ENCODE assay signal across 8 mouse cellular contexts in genomic region chr9:102725958-102726654, GRCm38 (mm10). TPM values are rescaled to one million over a fixed set of nuclear protein-coding genes. Genes with fewer than 3 reads are reported as not detected.
A peak's percentile ranks its signal among the peaks of the same experiment; 100 is the strongest.
DNase-seq lines count a peak whose midpoint lies in the region; ATAC-seq and TF ChIP-seq lines count a peak whose summit lies in the region.

No protein-coding gene starts in this region.

- H3K4me2 ChIP-seq in heart, embryonic 12.5 days = peak overlapping the region; percentile 61
- peak overlapping the region; percentile 39 for H3K4me2 ChIP-seq in kidney, postnatal 0 days (ENCODE audit: low read length)
- peak overlapping the region; percentile 55 for H3K4me2 ChIP-seq in liver, postnatal 0 days (ENCODE audit: low read depth, low read length)

- H3K4me3 ChIP-seq in heart, embryonic 12.5 days = peak overlapping the region; percentile 16; the same call in 1 of the 2 replicates
- H3K4me3 ChIP-seq in kidney, postnatal 0 days (replicated peaks; ENCODE audit: low read depth, low read length) = no peak overlapping the region
- no peak overlapping the region for H3K4me3 ChIP-seq in liver, postnatal 0 days (ENCODE audit: low read depth, low read length)

- under 1% methylated on average over 19 of the region's 22 CpGs for WGBS in heart, embryonic 12.5 days
- under 1% methylated on average over 16 of the region's 22 CpGs for WGBS in kidney, postnatal 0 days
- WGBS in liver, postnatal 0 days (ENCODE audit: insufficient replicate concordance) = 6% methylated on average over 20 of the region's 22 CpGs

- H3K4me1 ChIP-seq in heart, embryonic 12.5 days (replicated peaks) = peaks cover 92% of the 10 kb centered on the region
- peaks cover 70% of the 10 kb centered on the region for H3K4me1 ChIP-seq in kidney, postnatal 0 days (replicated peaks; ENCODE audit: insufficient read depth, low read length)
- H3K4me1 ChIP-seq in liver, postnatal 0 days (ENCODE audit: insufficient read depth) = peaks cover 64% of the 10 kb centered on the region

- TF ChIP-seq CTCF in kidney, postnatal 0 days (IDR thresholded peaks at IDR 0.05; ENCODE audit: low read depth) = peak; percentile 51
- peak; percentile 29 for TF ChIP-seq CTCF in liver, postnatal 0 days (IDR thresholded peaks at IDR 0.05; ENCODE audit: low read depth)

- peak; percentile 84 for DNase-seq in ovary, adult 18-20 months (ENCODE audit: low spot score)
- no peak for DNase-seq in ovary, postnatal 10 days (ENCODE audit: low spot score)
- peak; percentile 92 for DNase-seq in fibroblast of lung, adult 2 months (ENCODE audit: low read depth)
- peak; percentile 98 for DNase-seq in kidney, postnatal 0 days (ENCODE audit: low spot score)
- peak; percentile 80 for DNase-seq in liver, postnatal 0 days
- DNase-seq in ovary, postnatal 36 days (ENCODE audit: low spot score) = peak; percentile 84
- DNase-seq in thymus, postnatal 14 days = no peak

- peak overlapping the region; percentile 89 for H3K27ac ChIP-seq in heart, embryonic 12.5 days (ENCODE audit: poor library complexity, severe bottlenecking)
- peak overlapping the region; percentile 84 for H3K27ac ChIP-seq in kidney, postnatal 0 days
- peak overlapping the region; percentile 94 for H3K27ac ChIP-seq in liver, postnatal 0 days (ENCODE audit: low read depth)

- peak; percentile 75 for TF ChIP-seq EP300 in liver, postnatal 0 days (IDR thresholded peaks at IDR 0.05; ENCODE audit: low read depth)

- ATAC-seq in heart, embryonic 12.5 days (ENCODE audit: insufficient number of reproducible peaks, low FRiP score) = peak; percentile 83
- ATAC-seq in kidney, postnatal 0 days (replicated peaks; ENCODE audit: low FRiP score, low read depth) = peak; percentile 90
- peak; percentile 84 for ATAC-seq in liver, postnatal 0 days

- H3K27me3 ChIP-seq in heart, embryonic 12.5 days (replicated peaks) = no peaks in the 10 kb centered on the region
- H3K27me3 ChIP-seq in kidney, postnatal 0 days (ENCODE audit: insufficient read depth, low read length) = no peaks in the 10 kb centered on the region
- no peaks in the 10 kb centered on the region for H3K27me3 ChIP-seq in liver, postnatal 0 days (ENCODE audit: insufficient read depth, low read length)

- H3K36me3 ChIP-seq in heart, embryonic 12.5 days = peaks cover 97% of the 10 kb centered on the region
- H3K36me3 ChIP-seq in kidney, postnatal 0 days (ENCODE audit: insufficient read depth, low read length) = peaks cover 82% of the 10 kb centered on the region
- peaks cover 67% of the 10 kb centered on the region for H3K36me3 ChIP-seq in liver, postnatal 0 days (replicated peaks; ENCODE audit: insufficient read depth, low read length)

- H3K9me3 ChIP-seq in heart, embryonic 12.5 days (replicated peaks) = no peaks in the 10 kb centered on the region
- no peaks in the 10 kb centered on the region for H3K9me3 ChIP-seq in kidney, postnatal 0 days (replicated peaks; ENCODE audit: low read length)
- H3K9me3 ChIP-seq in liver, postnatal 0 days (ENCODE audit: low read length) = no peaks in the 10 kb centered on the region

- peak overlapping the region; percentile 56; the same call in 1 of the 2 replicates for H3K9ac ChIP-seq in heart, embryonic 12.5 days
- no peak overlapping the region for H3K9ac ChIP-seq in kidney, postnatal 0 days (ENCODE audit: low read depth, low read length)
- 0 out of 2 replicates have a peak overlapping the region, but pooled peaks have one; percentile 21 for H3K9ac ChIP-seq in liver, postnatal 0 days (replicated peaks)

RNA-seq across cellular contexts. Expression of gene Amotl2, which starts 9.6 kb away (rescaled TPM):
- polyA plus RNA-seq in heart, embryonic 12.5 days (2016; fragmentation: Nextera tagmentation; extraction: Ambion mirVana) = 59.2 and 61.6 TPM in 2 replicates
- 40.8 and 44.3 TPM in 2 replicates for polyA plus RNA-seq in kidney, postnatal 0 days (2015; fragmentation: Nextera tagmentation; extraction: Ambion mirVana)
- 5.7 and 6.5 TPM in 2 replicates for polyA plus RNA-seq in liver, postnatal 0 days (2015; fragmentation: Nextera tagmentation; extraction: Ambion mirVana)

Comparison
In these comparisons a context has a peak if more than half of its experiments do, and no peak if none do; other contexts are left out.
1. DNase-seq: peak in ovary, adult 18-20 months (single experiment), fibroblast of lung, adult 2 months (single experiment), kidney, postnatal 0 days (single experiment), liver, postnatal 0 days (single experiment) and ovary, postnatal 36 days (single experiment); none in ovary, postnatal 10 days (single experiment) and thymus, postnatal 14 days (single experiment).
2. Peak in every context shown above with its lines, with median percentiles within 50 percentile points of each other: ATAC-seq, H3K27ac ChIP-seq and H3K4me2 ChIP-seq.